In genomic region chr5:39871723-39872085, GRCm38 (mm10) we compare ENCODE assay signal across 14 mouse cellular contexts.
"Had no signal": no experiment of that assay in that cellular context is flagged by ENCODE, and none has a peak within 500 bp of the region (broad histone marks: within the 10 kb centered on the region; RNA-seq: fewer than 3 reads in every experiment).

No protein-coding gene starts in this region.

- ATAC-seq: intestine, embryonic 15.5 days had no signal

- H3K36me3 ChIP-seq: intestine, embryonic 15.5 days; kidney, embryonic 15.5 days; liver, embryonic 13.5 days; neural tube, embryonic 13.5 days had no signal

- H3K27me3 ChIP-seq: intestine, embryonic 15.5 days; kidney, embryonic 15.5 days; liver, embryonic 13.5 days; neural tube, embryonic 13.5 days had no signal

- H3K27ac ChIP-seq: intestine, embryonic 15.5 days; kidney, embryonic 15.5 days; left cerebral cortex, adult 2 months; liver, embryonic 13.5 days; neural tube, embryonic 13.5 days had no signal

- H3K9ac ChIP-seq: intestine, embryonic 15.5 days; kidney, embryonic 15.5 days; liver, embryonic 13.5 days; neural tube, embryonic 13.5 days had no signal

- H3K4me3 ChIP-seq: intestine, embryonic 15.5 days; kidney, embryonic 15.5 days; left cerebral cortex, adult 2 months; liver, embryonic 13.5 days; myocyte; neural tube, embryonic 13.5 days had no signal

- H3K9me3 ChIP-seq: intestine, embryonic 15.5 days; kidney, embryonic 15.5 days; liver, embryonic 13.5 days; neural tube, embryonic 13.5 days had no signal

- H3K4me2 ChIP-seq: intestine, embryonic 15.5 days; kidney, embryonic 15.5 days; liver, embryonic 13.5 days; neural tube, embryonic 13.5 days had no signal

- DNase-seq: kidney, adult 11 months; kidney, adult 8-10 months; kidney, postnatal 10 days; kidney, postnatal 36 days; layer of hippocampus, postnatal 36 days; liver, embryonic 13.5 days; lung, adult 2 months; thymus, adult 18-20 months; thymus, postnatal 36 days had no signal

- H3K4me1 ChIP-seq: intestine, embryonic 15.5 days; kidney, embryonic 15.5 days; liver, embryonic 13.5 days; neural tube, embryonic 13.5 days had no signal
